Mouse (Mus musculus): ENCODE measurements around the gene Lyzl4.

The Lyzl4 gene

GRCm38 (mm10) chr9:121647026-121647425 is 5.1 kb upstream of the Lyzl4 start:
- no peak for DNase-seq

DNA sequence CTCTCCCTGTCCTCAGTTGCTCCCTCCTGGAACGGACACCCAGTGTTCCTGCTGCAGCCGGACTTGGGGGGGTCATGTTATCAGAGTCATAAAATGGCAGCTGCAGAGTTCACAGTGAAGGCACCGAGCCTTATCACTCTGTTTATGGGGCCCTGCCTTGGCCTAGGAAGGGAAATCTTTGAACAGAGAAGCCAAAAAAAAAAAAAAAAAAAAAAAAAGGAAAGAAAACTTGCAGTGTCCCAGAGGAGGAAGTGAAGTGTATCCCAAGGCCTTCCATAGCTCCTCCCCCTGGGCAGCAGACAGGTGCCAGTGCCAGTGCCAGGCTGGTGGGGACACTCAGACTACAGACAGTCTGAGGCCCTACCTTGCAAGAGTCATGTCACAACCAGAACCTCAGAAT is 3.0 kb upstream of the Lyzl4 start:
- DNase-seq, result no peak

- peak; percentile 88 for DNase-seq
Measured at GRCm38 (mm10) chr9:121642401-121643181, 695 bp upstream of the Lyzl4 start, which contains the start of gene Vipr1. Gene Vipr1, plus strand, starts transcription at chr9:121642716.

GRCm38 (mm10) chr9:121641235-121641915 is 521 bp downstream of the Lyzl4 start:
- DNase-seq, result peak; percentile 60

- DNase-seq, result peak; percentile 84
Measured at GRCm38 (mm10) chr9:121639790-121640189, 2.1 kb downstream of the Lyzl4 start.

DNA sequence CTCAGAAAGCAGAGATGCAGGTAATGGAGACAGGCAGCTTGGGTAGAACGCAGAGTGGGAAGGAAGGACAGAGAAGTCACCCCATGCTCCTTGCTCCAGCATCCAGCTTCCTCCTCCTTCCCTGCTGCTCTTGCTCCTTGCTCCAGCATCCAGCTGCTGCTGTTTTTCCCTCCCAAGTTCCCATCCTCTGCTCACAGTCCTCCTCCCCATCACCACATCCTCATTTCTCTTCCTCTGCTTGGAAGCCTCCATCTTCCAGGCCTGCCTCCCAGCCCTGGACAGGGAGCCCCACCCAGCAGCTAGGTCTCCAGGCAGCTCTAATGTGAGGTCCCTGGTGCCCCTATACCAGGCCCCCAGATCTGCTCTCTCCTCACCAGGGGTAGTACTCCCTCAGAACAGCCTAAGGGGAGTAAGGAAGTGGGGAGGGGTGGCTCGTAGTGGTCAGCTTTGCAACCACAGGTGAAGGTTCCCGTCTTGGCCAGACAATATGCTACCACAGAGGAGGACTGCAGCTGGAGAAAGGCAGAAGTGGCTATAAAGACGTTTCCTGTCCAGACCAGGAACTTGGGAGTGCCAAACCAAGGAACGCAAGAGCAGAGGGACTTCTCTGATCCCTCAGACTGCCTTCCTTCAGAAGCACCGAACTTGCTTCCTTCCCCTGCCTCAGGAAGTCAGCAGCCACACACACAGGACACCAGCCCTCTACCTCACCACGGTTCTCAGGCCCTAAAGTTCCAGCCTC is 5.9 kb downstream of the Lyzl4 start:
- DNase-seq, result no peak

DNA sequence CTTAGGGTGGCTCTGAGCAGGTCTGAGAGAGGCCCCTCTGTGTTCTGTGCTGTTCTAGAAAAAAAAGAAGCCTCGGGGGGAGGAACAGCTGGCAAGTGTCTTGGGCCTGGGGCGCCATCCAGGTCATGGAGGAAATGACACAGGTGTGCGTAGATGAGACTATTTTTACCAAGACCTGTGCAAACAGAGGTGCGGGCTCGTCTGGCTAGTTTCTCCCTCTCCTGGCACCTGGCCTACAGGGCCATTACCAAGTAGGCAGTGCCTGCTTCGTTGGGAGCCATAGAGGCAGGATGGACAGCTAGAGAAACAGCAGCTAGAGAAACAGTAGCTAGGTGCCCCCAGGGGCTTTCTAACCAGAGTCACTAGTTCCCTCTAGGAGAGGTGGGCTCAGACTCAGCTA is 8.6 kb downstream of the Lyzl4 start:
- no peak for DNase-seq

DNA sequence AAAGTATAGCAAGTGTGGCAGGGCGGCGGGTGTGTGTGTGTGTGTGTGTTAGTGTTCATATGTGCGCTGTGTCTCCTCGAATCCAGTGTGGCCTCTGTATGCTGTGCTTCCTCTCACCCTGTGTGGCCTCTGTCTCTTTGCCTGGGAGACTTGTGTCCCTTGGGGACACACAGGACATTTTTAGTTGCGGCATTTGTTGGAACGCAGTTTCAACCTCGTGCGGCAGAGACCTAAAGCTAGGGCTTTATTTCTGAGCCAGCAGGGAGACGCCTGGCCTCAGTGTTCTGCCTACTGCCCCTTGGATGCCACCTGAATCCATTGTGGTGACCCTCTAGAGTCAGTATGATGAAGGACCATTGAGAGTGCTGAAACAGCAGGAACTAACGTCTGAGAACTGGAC is 9.0 kb downstream of the Lyzl4 start:
- no peak for DNase-seq

DNA sequence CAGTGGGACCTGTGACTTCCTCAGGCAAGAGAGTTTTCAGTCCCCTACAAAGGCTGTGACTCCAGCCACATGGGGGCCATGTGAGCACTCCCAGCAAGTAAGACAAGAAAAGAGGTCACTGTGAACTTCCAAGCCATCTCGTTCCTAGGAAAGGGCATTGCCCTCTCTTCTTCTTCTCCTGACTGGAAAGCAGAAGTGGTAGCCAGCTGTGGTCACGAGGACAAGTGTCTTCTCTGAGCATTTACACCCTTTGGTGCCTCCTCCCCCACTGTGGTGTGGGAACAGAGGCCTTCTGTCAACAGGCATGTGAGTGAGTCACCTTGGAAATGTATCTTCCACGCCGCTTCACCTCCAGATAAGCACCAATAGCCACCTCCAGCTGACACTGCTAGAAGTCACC is 9.9 kb downstream of the Lyzl4 start:
- no peak for DNase-seq

GRCm38 (mm10) chr9:121630627-121631026 is 11.3 kb downstream of the Lyzl4 start:
- no peak for DNase-seq

DNA sequence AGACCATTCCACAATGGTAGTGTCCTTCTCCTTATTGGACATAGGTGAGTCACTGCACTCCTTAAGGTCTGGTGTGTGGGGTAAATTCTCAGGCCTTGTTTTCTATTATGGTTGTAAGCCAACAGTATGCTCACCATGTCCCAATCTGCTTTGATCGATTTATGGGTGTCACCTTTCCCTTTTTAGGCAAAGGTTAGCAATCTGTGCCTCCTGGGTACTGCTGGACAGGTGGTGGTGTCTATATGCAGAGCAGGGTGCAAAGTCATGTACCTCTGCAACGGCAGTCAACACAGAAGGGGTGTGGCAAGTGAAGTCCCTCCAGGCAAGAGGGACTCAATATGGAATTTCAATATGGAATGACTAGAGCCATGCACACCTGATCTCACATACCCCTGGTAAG is 17.0 kb downstream of the Lyzl4 start:
- no peak for DNase-seq

DNA sequence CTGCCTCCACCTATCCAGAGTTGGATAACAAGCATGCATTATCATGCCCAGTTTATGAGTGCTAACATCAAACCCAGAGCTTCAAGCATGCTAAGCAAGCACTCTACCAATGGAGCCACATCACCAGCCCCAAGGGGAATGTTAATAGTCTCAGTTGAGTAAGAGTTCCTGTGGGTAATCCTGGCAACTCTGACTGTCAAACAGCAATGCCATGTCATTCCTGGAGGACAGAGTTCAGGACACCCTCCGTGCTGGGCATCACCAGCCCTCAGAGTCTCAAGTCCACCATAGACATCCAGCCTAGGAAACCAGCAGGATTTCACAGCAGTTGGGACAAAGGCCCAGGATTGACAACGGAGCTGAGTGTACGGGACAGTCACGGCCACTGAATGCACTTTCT is 18.7 kb downstream of the Lyzl4 start:
- no peak for DNase-seq

GRCm38 (mm10) chr9:121619441-121619840 is 22.5 kb downstream of the Lyzl4 start:
- no peak for DNase-seq

DNA sequence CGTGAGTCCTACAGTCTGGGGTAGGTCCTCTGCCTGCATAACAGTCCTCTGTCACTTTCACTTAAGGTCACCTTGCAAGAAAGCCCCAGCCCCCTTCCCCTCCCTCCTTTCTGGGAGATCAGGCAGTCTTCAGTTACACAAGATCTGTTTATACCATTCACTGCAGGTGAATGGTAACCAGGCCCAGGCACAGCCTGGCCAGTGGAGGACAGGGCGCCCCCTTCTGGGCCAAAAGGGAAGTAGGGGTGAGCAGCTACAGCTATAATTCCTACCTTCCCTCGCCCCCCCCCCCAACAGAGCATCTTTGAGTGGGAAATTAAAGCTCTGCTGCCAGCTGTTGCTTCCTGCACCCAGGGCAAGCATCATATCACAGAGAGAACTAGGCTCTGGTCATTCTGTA is 25.4 kb downstream of the Lyzl4 start:
- DNase-seq, result no peak

GRCm38 (mm10) chr9:121614241-121614757 is 27.6 kb downstream of the Lyzl4 start:
- DNase-seq, result no peak

DNA sequence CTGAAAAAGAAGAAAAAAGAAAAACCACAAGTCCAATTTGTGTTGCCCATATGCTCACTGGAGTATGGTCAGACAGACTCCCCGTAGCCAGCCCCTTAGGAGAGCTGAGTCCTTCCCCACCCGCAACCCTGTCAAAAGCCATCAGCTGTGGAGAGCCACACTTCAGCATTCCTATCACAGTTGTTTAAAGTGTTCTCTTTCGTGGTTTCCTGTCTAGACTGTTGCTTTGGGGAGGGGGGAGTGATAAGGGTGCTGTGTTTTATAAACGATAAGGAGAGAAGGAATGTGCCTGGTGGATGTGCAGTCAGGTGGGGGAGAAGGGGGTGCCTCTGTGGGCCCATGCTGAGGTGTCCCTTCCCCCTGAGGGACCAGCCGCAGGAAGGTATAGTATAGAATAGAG is 28.7 kb downstream of the Lyzl4 start:
- no peak for DNase-seq

GRCm38 (mm10) chr9:121609381-121609780 is 32.5 kb downstream of the Lyzl4 start:
- DNase-seq, result no peak

DNA sequence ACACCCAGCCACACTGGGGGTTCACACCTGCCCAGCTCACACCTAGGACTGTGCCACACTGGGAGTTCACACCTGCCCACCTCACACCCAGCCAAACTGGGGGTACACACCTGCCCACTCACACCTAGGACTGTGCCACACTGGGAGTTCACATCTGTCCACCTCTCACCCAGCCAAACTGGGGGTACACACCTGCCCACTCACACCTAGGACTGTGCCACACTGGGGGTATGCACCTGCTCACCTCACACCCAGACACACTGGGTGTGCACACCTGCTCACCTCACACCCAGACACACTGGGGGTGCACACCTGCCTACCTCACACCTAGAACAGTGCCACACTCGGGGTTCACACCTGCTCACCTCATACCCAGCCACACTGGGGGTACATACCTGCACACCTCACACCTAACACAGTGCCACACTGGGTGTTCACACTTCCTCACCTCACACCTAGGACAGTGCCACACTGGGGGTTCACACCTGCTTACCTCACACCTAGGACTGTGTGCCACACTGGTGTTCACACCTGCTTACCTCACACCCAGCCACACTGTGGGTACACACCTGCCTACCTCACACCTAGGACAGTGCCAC is 35.3 kb downstream of the Lyzl4 start:
- DNase-seq, result no peak

DNA sequence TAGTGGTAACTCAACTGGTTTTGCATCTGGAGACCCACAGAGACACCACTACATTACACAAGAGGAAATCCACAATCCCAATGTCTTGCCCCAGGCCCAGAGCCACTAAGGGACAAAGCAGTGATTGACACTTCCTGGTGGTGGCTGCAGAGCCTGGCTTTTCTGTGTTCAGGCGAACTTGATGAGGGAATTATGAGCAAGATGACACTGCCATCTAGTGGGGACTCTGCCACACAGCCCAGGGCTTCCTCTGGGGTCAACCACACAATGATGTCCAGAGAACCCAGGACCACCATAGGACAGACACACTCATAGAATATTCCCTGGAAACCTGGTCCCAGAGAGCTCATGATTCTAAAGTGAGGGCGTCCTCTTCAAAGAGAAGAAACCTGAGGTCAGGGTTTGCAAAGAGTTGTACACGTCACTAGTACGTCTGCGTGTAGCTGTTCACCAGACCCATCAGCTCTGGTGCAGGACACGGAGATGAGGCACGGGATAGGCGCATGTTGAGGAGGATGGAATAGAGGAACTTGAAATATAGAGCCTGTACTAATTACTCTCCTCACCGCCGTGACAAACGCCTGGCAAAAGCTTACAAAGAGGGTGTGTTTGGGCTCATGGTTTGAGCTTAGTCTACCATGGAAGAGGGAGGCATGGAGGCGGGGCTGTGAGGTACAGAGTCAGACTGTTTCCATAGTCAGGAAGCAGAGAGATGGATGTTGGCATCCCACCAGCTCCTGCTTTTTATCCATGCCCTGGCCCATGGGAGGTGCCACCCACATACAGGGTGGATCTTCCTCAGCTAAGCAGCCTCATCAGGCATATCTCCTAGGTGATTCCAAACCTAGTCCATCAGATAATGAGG is 36.2 kb downstream of the Lyzl4 start:
- peak; percentile 68 for DNase-seq

DNA sequence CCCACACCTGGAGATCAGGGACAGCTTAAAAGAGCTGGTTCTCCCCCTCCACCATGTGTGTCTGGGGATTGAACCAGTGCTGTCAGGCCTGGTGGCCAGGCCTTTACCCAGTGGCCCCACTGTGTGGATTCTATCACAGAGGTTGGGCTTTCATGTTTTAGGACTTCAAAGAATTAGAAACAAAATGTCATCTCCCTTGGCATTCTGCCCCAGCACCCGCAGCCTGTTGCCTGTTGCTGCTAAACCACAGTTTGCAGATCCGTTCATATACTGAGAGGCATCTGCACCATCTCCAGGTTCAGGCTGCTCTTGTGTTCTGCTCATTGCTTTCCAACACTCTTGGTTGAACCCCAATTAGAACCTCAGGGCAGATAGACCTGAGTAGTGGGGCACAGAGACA is 39.5 kb downstream of the Lyzl4 start:
- DNase-seq, result no peak

GRCm38 (mm10) chr9:121600861-121601427 is 41.0 kb downstream of the Lyzl4 start:
- DNase-seq, result peak; percentile 68

All from right cerebral cortex, postnatal 25 days (tissue).